Mouse (Mus musculus) ES-Bruce4 (cell line): ENCODE data around the gene Lmnb2. TPM values are rescaled to one million over a fixed set of nuclear protein-coding genes. Genes with fewer than 3 reads are reported as not detected.

Source experiments
- H3K27ac ChIP-seq: 2 replicates; pipeline ENCODE4 v1.5.1; 2012; ENCODE audit warnings: low read length, inconsistent platforms; ENCODE audit not compliant: insufficient read depth
- H3K27me3 ChIP-seq: 2 replicates; pipeline ENCODE4 v1.6.1; 2012; ENCODE audit warnings: mild to moderate bottlenecking, low read length, inconsistent platforms; ENCODE audit not compliant: control insufficient read depth, poor library complexity, insufficient read depth, severe bottlenecking
- H3K36me3 ChIP-seq: 2 replicates; pipeline ENCODE4 v1.6.1; 2012; ENCODE audit warnings: inconsistent platforms, mild to moderate bottlenecking, low read length, moderate library complexity; ENCODE audit not compliant: control insufficient read depth, poor library complexity, insufficient read depth, severe bottlenecking
- H3K4me1 ChIP-seq: one replicate; pipeline ENCODE4 v1.8.1; 2011; ENCODE audit warnings: low read length; ENCODE audit not compliant: control insufficient read depth, insufficient read depth
- H3K4me3 ChIP-seq: 2 replicates; pipeline ENCODE4 v1.5.1; 2011; ENCODE audit warnings: low read depth, mild to moderate bottlenecking, low read length
- H3K9ac ChIP-seq: 2 replicates; pipeline ENCODE4 v1.6.1; 2012; ENCODE audit warnings: low read depth, mild to moderate bottlenecking, inconsistent platforms; ENCODE audit not compliant: poor library complexity, severe bottlenecking
- H3K9me3 ChIP-seq: replicated peaks from 2 replicates; pipeline ENCODE4 v1.6.1; 2012; ENCODE audit warnings: mild to moderate bottlenecking, low read length, inconsistent platforms; ENCODE audit not compliant: control insufficient read depth, poor library complexity, insufficient read depth, severe bottlenecking
- CTCF ChIP-seq: IDR thresholded peaks from one replicate; pipeline ENCODE4 v1.8.1; 2011; ENCODE audit warnings: low read depth, low read length
- EP300 ChIP-seq: IDR thresholded peaks from 2 replicates; pipeline ENCODE4 v1.6.1; 2011; ENCODE audit warnings: low read depth, low read length; ENCODE audit not compliant: insufficient read depth
- POLR2A ChIP-seq: IDR thresholded peaks from one replicate; pipeline ENCODE4 v1.8.1; 2011; ENCODE audit warnings: low read length; ENCODE audit not compliant: insufficient read depth
- polyA plus RNA-seq: library from polyadenylated mRNA; stranded (reverse); fragments of >200 nt; gene quantifications from 2 replicates; pipeline ENCODE4 v1.2.4, GENCODE M21; 2011; ENCODE audit warnings: low read depth; ENCODE audit not compliant: missing spikeins, insufficient read depth, insufficient read length

Lmnb2 gene
- polyA plus RNA-seq, 1 experiment = 25.9 TPM

DNA sequence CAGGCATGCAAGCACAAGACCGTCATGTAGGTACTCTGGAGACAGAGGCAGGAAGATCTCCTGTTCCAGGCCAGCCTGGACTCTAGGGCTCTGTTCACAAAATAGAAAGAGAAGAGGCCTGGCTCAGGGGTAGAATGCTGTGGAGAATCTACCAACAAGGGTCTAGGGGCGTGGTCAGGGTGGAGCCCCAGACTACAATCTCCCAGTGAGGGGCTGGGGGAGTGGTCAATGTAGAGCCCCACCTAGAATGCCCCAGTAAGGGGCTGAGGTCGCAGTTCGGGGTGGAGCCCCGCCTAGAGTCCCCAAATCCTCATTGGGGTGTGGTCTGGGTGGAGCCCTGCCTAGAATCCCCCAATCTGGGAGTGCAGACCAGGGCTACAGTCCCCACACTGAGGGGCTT lies 32.3 kb upstream of the Lmnb2 start:
- H3K27ac ChIP-seq = peak overlapping the region; percentile 76
- H3K36me3 ChIP-seq = no peaks in the 10 kb centered on the region
- H3K4me1 ChIP-seq = peaks cover 36% of the 10 kb centered on the region
- H3K27me3 ChIP-seq = no peaks in the 10 kb centered on the region
- peak overlapping the region; percentile 56 for H3K4me3 ChIP-seq
- H3K9me3 ChIP-seq = no peaks in the 10 kb centered on the region
- TF ChIP-seq POLR2A (peak; percentile 66), CTCF (no peak), EP300 (no peak)
- H3K9ac ChIP-seq = no peak overlapping the region

DNA sequence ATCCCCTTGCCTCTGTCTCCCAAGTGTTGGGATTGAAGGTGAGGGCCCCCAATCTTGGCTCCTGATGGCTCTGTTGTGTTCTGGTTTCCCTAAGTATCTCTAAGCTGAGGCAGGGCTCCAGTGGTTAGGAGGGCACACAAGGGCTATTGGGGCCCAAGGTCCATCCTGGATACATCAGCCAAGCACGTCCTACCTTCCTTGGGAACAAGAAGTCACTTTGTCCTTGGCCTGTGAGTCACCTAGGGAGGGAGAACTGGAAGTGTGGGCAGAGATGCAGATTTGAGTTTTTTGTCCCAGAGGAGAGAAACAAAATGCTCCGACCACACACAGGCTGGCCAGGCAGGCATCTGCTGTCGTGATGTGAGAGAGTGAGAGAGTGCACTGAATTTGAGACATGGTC lies 31.0 kb upstream of the Lmnb2 start:
- peaks cover 36% of the 10 kb centered on the region for H3K4me1 ChIP-seq
- no peak for TF ChIP-seq EP300
- TF ChIP-seq POLR2A = no peak
- TF ChIP-seq CTCF = no peak
- H3K9ac ChIP-seq = peak overlapping the region; percentile 41
- no peaks in the 10 kb centered on the region for H3K27me3 ChIP-seq
- peak overlapping the region; percentile 56 for H3K4me3 ChIP-seq
- H3K9me3 ChIP-seq = no peaks in the 10 kb centered on the region
- H3K36me3 ChIP-seq = no peaks in the 10 kb centered on the region
- H3K27ac ChIP-seq = peak overlapping the region; percentile 76

DNA sequence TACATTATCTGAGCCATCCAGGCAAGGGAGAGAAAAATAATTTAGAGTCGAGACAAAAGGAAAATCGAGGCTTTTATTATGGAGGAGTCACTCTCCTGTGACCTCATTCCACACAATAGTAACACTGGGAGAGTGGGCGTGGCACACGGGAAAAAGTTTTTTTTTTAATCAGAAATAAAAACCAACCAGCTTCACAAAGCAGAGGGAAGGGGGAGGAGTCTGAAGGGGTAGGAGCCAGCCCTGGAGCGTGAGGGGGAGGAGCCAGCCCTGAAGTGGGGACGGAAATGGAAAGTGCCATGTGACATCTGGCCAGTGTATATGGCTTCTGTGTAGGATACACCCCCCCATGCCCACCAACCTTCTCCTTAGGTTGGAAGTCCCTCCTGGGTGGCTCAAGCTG lies 30.5 kb upstream of the Lmnb2 start:
- Histone ChIP-seq H3K27ac (peak overlapping the region; percentile 93), H3K9me3 (no peaks in the 10 kb centered on the region), H3K27me3 (no peaks in the 10 kb centered on the region), H3K4me1 (peaks cover 38% of the 10 kb centered on the region), H3K9ac (peak overlapping the region; percentile 41), H3K4me3 (peak overlapping the region; percentile 56), H3K36me3 (no peaks in the 10 kb centered on the region)
- no peak for TF ChIP-seq CTCF
- no peak for TF ChIP-seq POLR2A
- TF ChIP-seq EP300 = no peak

DNA sequence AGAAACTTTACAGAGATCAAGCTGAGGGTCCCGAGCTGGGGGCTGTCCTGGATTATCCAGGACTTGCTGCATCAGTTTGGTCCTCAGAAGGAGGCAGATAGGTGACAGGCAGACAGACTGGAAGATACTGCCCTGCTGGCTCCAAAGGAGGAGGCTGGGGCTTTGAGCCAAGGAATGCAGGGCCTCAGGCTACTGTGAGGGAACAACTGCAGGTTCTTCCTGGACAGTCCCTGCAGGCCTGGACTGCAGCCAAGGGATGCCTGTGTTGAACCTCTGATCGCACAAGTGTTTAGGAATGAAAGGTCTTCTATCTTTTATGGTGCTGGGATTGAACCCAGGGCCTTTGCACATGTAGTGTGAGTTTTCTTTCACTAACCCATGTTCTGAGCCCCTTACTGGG lies 29.8 kb upstream of the Lmnb2 start:
- Histone ChIP-seq H3K27ac (peak overlapping the region; percentile 93), H3K4me1 (peaks cover 38% of the 10 kb centered on the region), H3K9ac (no peak overlapping the region)

DNA sequence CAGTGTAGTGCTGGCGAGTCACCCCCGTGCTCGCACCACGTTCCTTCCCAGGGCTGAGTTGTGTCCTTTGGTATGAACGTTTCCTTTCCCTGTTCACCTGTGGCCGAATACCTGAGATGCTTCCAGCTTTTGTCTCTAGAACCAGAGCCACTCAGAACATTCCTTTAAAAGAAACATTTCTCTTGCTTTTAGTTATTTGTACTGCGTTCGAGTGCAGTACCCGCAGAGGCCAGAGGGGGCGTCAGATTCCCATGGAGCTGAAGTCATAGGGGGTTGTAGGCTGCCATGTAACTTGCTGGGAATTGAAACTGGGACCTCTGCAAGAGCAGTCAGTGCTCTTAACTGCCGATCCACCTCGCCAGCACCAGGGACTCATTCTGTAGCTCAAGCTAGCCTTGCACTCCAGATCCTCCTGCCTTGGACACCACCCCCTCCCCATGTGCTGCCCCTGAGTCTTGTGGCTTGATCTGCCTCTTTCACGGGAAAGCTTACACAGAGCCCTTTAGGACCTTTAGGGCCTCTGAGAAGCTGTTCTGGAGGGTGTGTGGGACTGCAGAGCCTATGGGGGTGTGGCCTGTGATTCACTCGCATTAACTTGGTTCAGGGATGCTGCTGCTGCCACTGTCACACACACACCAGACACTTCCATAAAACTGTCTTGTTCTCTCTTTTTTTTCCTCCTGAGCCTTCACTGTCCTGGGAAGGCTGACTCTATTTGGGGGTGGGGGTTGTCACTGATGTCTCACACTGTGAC lies 28.8 kb upstream of the Lmnb2 start:
- Histone ChIP-seq H3K4me3 (no peak overlapping the region), H3K4me1 (peaks cover 35% of the 10 kb centered on the region), H3K9me3 (no peaks in the 10 kb centered on the region), H3K36me3 (no peaks in the 10 kb centered on the region), H3K27ac (peak overlapping the region; percentile 93), H3K27me3 (no peaks in the 10 kb centered on the region), H3K9ac (no peak overlapping the region)
- no peak for TF ChIP-seq EP300
- no peak for TF ChIP-seq CTCF
- TF ChIP-seq POLR2A = no peak

More for the DNA sequence above, 29.8 kb upstream of the Lmnb2 start:
- Histone ChIP-seq H3K9me3 (no peaks in the 10 kb centered on the region), H3K4me3 (no peak overlapping the region), H3K36me3 (no peaks in the 10 kb centered on the region), H3K27me3 (no peaks in the 10 kb centered on the region)
- TF ChIP-seq POLR2A (no peak), CTCF (no peak), EP300 (no peak)

DNA sequence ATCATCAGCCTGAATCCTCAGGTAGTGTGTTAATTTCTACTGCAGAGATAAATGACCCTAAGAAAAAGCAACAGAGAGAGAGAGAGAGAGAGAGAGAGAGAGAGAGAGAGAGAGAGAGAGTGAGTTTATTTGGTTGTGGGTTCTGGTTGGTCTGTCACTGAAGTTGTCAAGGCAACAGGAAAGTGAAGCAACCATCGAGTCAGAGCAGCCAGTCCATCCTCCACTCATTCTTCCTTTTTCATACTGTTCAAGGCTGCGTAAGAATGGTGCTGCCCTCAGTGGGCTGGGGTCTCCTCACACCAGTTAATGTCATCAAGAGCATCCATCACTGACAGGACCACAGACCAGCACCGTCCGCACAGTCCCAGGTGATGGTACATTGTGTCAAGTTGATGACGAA lies 26.2 kb upstream of the Lmnb2 start:
- Histone ChIP-seq H3K27me3 (no peaks in the 10 kb centered on the region), H3K4me3 (no peak overlapping the region), H3K4me1 (peaks cover 32% of the 10 kb centered on the region), H3K36me3 (no peaks in the 10 kb centered on the region), H3K27ac (no peak overlapping the region), H3K9ac (no peak overlapping the region), H3K9me3 (no peaks in the 10 kb centered on the region)
- TF ChIP-seq EP300 = no peak
